Mouse (Mus musculus): Measurements from ENCODE around the gene Sh2d4b. TPM values are rescaled to one million over a fixed set of nuclear protein-coding genes. Genes with fewer than 3 reads are reported as not detected.

The Sh2d4b gene
- polyA plus RNA-seq, 1 experiment from 2014 or later: 0.89 TPM

GRCm38 (mm10) chr14:40908763-40909162 lies 15.7 kb upstream of the Sh2d4b start:
- WGBS: 83% methylated on average over 9 of the region's 9 CpGs
- peaks cover 70% of the 10 kb centered on the region for H3K36me3 ChIP-seq (ENCODE audit: control insufficient read depth, insufficient read depth, low read length)
- H3K27me3 ChIP-seq (ENCODE audit: control insufficient read depth, insufficient read depth, low read length): no peaks in the 10 kb centered on the region
- H3K4me1 ChIP-seq (ENCODE audit: control insufficient read depth in 2 of 2, insufficient read depth in 2 of 2, low read length in 2 of 2): peaks cover 5 to 12% of the 10 kb centered on the region in 2 experiments; a peak in 3 of 4 replicates
- no peak overlapping the region for H3K4me2 ChIP-seq (ENCODE audit: low read length)
- no peak overlapping the region for H3K4me3 ChIP-seq (ENCODE audit: control insufficient read depth in 1 of 2, insufficient read depth in 1 of 2, low read depth in 1 of 2, low read length in 2 of 2)
- H3K9ac ChIP-seq (ENCODE audit: low read length): no peak overlapping the region
- ATAC-seq (ENCODE audit: insufficient number of reproducible peaks, insufficient read depth, low FRiP score, low read depth): no peak
- no peaks in the 10 kb centered on the region for H3K9me3 ChIP-seq (ENCODE audit: control insufficient read depth, low read length)
- H3K27ac ChIP-seq (replicated peaks in 1 of 2; ENCODE audit: control insufficient read depth in 1 of 2, insufficient read depth in 1 of 2, low read depth in 2 of 2, low read length in 2 of 2): no peak overlapping the region

- Histone ChIP-seq H3K9ac (ENCODE audit: low read length) (peak overlapping the region; percentile 16; the same call in 1 of the 2 replicates), H3K4me1 (ENCODE audit: control insufficient read depth in 2 of 2, insufficient read depth in 2 of 2, low read length in 2 of 2) (peaks cover 5 to 12% of the 10 kb centered on the region in 2 experiments; a peak in 3 of 4 replicates), H3K36me3 (ENCODE audit: control insufficient read depth, insufficient read depth, low read length) (peaks cover 56% of the 10 kb centered on the region), H3K4me3 (ENCODE audit: control insufficient read depth in 1 of 2, insufficient read depth in 1 of 2, low read depth in 1 of 2, low read length in 2 of 2) (no peak overlapping the region), H3K27ac (replicated peaks in 1 of 2; ENCODE audit: control insufficient read depth in 1 of 2, insufficient read depth in 1 of 2, low read depth in 2 of 2, low read length in 2 of 2) (peak overlapping the region; percentile 25 to 37; a peak in 1 of 4 replicates), H3K9me3 (ENCODE audit: control insufficient read depth, low read length) (no peaks in the 10 kb centered on the region), H3K27me3 (ENCODE audit: control insufficient read depth, insufficient read depth, low read length) (no peaks in the 10 kb centered on the region), H3K4me2 (ENCODE audit: low read length) (peak overlapping the region; percentile 31; the same call in 1 of the 2 replicates)
- WGBS: 18% methylated on average over 9 of the region's 9 CpGs
- ATAC-seq (ENCODE audit: insufficient number of reproducible peaks, insufficient read depth, low FRiP score, low read depth): peak; percentile 78
These were observed 13.7 kb upstream of the Sh2d4b start for GRCm38 (mm10) chr14:40906770-40907169.

DNA sequence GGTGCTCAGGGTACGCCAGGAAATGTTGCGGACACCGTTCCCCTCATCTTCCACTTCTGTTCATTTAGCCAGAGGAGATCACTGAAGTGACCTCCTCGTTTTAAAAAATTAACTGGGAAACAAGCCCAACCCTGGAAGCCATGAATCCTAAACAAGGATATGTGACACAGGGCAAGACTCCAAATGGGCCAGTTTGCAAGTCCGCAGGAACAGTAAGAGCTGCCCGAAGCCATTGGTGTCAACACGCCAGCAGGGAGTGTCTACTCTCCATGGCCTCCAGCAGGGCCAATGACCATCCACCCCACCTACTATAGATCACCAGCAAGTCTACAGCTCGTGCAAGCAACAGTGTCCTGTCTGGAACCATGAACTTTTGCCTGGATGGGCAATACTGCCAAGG lies 12.7 kb upstream of the Sh2d4b start:
- no peaks in the 10 kb centered on the region for H3K27me3 ChIP-seq (ENCODE audit: control insufficient read depth, insufficient read depth, low read length)
- peaks cover 46% of the 10 kb centered on the region for H3K36me3 ChIP-seq (ENCODE audit: control insufficient read depth, insufficient read depth, low read length)
- H3K9me3 ChIP-seq (ENCODE audit: control insufficient read depth, low read length): no peaks in the 10 kb centered on the region
- no peak overlapping the region for H3K9ac ChIP-seq (ENCODE audit: low read length)
- H3K4me2 ChIP-seq (ENCODE audit: low read length): no peak overlapping the region
- ATAC-seq (ENCODE audit: insufficient number of reproducible peaks, insufficient read depth, low FRiP score, low read depth): no peak
- no peak overlapping the region for H3K4me3 ChIP-seq (ENCODE audit: control insufficient read depth in 1 of 2, insufficient read depth in 1 of 2, low read depth in 1 of 2, low read length in 2 of 2)
- H3K4me1 ChIP-seq (ENCODE audit: control insufficient read depth in 2 of 2, insufficient read depth in 2 of 2, low read length in 2 of 2): peaks cover 5 to 12% of the 10 kb centered on the region in 2 experiments; a peak in 3 of 4 replicates
- H3K27ac ChIP-seq (replicated peaks in 1 of 2; ENCODE audit: control insufficient read depth in 1 of 2, insufficient read depth in 1 of 2, low read depth in 2 of 2, low read length in 2 of 2): no peak overlapping the region
- 90% methylated on average over 8 of the region's 8 CpGs for WGBS

- H3K4me3 ChIP-seq (ENCODE audit: control insufficient read depth in 1 of 2, insufficient read depth in 1 of 2, low read depth in 1 of 2, low read length in 2 of 2): no peak overlapping the region
- H3K27me3 ChIP-seq (ENCODE audit: control insufficient read depth, insufficient read depth, low read length): no peaks in the 10 kb centered on the region
- ATAC-seq (ENCODE audit: insufficient number of reproducible peaks, insufficient read depth, low FRiP score, low read depth): no peak
- H3K27ac ChIP-seq (replicated peaks in 1 of 2; ENCODE audit: control insufficient read depth in 1 of 2, insufficient read depth in 1 of 2, low read depth in 2 of 2, low read length in 2 of 2): no peak overlapping the region
- no peak overlapping the region for H3K4me2 ChIP-seq (ENCODE audit: low read length)
- WGBS: 71% methylated on average over 12 of the region's 12 CpGs
- peaks cover 13% of the 10 kb centered on the region for H3K36me3 ChIP-seq (ENCODE audit: control insufficient read depth, insufficient read depth, low read length)
- H3K4me1 ChIP-seq (ENCODE audit: control insufficient read depth in 2 of 2, insufficient read depth in 2 of 2, low read length in 2 of 2): peaks cover 5 to 10% of the 10 kb centered on the region in 2 experiments; a peak in 3 of 4 replicates
- no peaks in the 10 kb centered on the region for H3K9me3 ChIP-seq (ENCODE audit: control insufficient read depth, low read length)
- H3K9ac ChIP-seq (ENCODE audit: low read length): no peak overlapping the region
These were observed 9.4 kb upstream of the Sh2d4b start for GRCm38 (mm10) chr14:40902307-40903055.

DNA sequence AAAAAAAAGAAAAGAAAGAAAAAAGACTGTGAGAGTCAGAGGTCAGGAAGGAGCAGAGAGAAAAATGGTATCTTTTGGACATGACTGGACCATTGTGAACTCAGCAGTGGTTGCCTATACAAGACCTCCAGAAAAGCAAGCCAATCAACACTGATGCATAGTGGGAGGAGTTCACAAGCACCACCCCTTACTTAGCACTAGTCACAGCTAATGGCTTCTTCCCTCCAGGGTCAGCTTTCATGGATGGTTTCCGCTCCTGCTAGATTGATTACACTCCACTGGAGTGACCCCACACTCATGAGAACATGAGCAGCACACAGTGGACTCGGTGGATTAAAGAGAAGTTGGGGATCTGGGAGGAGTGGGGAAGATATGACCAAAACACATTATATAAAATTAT lies 7.2 kb upstream of the Sh2d4b start:
- peaks cover 3% of the 10 kb centered on the region; the same call in 1 of the 2 replicates for H3K27me3 ChIP-seq (ENCODE audit: control insufficient read depth, insufficient read depth, low read length)
- no peak overlapping the region for H3K27ac ChIP-seq (replicated peaks in 1 of 2; ENCODE audit: control insufficient read depth in 1 of 2, insufficient read depth in 1 of 2, low read depth in 2 of 2, low read length in 2 of 2)
- 70% methylated on average over 2 of the region's 2 CpGs for whole genome bisulfite sequencing
- no peak overlapping the region for H3K4me3 ChIP-seq (ENCODE audit: control insufficient read depth in 1 of 2, insufficient read depth in 1 of 2, low read depth in 1 of 2, low read length in 2 of 2)
- no peak overlapping the region for H3K9ac ChIP-seq (ENCODE audit: low read length)
- no peak for ATAC-seq (ENCODE audit: insufficient number of reproducible peaks, insufficient read depth, low FRiP score, low read depth)
- H3K36me3 ChIP-seq (ENCODE audit: control insufficient read depth, insufficient read depth, low read length): 0 out of 2 replicates have a peak, but pooled peaks cover 3% of the 10 kb centered on the region
- no peak overlapping the region for H3K4me2 ChIP-seq (ENCODE audit: low read length)
- no peaks in the 10 kb centered on the region for H3K9me3 ChIP-seq (ENCODE audit: control insufficient read depth, low read length)
- H3K4me1 ChIP-seq (ENCODE audit: control insufficient read depth in 2 of 2, insufficient read depth in 2 of 2, low read length in 2 of 2): no peaks in the 10 kb centered on the region; a peak in 1 of 4 replicates

DNA sequence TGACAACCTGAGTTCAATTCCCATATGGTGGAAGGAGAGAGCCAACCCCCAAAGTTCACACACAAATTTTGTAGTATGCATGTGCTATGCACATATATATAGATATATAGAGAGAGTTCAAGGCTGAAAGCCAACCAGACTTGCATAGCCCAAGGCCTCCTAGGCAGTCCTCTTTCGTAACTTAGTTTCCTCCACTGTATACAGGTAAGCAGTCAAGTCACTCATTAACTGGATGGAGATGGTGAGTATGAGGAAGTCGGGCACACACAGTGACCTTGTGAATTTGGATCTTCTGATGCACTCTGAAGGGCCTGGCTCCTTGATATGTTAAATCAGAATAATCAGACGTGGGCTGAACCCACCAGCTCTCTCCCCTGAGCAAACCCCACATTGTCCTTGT lies 4.8 kb upstream of the Sh2d4b start:
- Histone ChIP-seq H3K4me2 (ENCODE audit: low read length) (no peak overlapping the region), H3K4me3 (ENCODE audit: control insufficient read depth in 1 of 2, insufficient read depth in 1 of 2, low read depth in 1 of 2, low read length in 2 of 2) (no peak overlapping the region), H3K9me3 (ENCODE audit: control insufficient read depth, low read length) (no peaks in the 10 kb centered on the region), H3K27ac (replicated peaks in 1 of 2; ENCODE audit: control insufficient read depth in 1 of 2, insufficient read depth in 1 of 2, low read depth in 2 of 2, low read length in 2 of 2) (no peak overlapping the region), H3K4me1 (ENCODE audit: control insufficient read depth in 2 of 2, insufficient read depth in 2 of 2, low read length in 2 of 2) (peaks cover 5 to 11% of the 10 kb centered on the region in 2 experiments; a peak in 2 of 4 replicates), H3K36me3 (ENCODE audit: control insufficient read depth, insufficient read depth, low read length) (no peaks in the 10 kb centered on the region), H3K9ac (ENCODE audit: low read length) (no peak overlapping the region), H3K27me3 (ENCODE audit: control insufficient read depth, insufficient read depth, low read length) (peaks cover 4% of the 10 kb centered on the region; the same call in 1 of the 2 replicates)
- no peak for ATAC-seq (ENCODE audit: insufficient number of reproducible peaks, insufficient read depth, low FRiP score, low read depth)
- 91% methylated on average over 3 of the region's 3 CpGs for WGBS

- 70% methylated on average over 8 of the region's 8 CpGs for WGBS
- no peak for ATAC-seq (ENCODE audit: insufficient number of reproducible peaks, insufficient read depth, low FRiP score, low read depth)
- H3K27me3 ChIP-seq (ENCODE audit: control insufficient read depth, insufficient read depth, low read length): peaks cover 4% of the 10 kb centered on the region; the same call in 1 of the 2 replicates
- no peak overlapping the region for H3K4me3 ChIP-seq (ENCODE audit: control insufficient read depth in 1 of 2, insufficient read depth in 1 of 2, low read depth in 1 of 2, low read length in 2 of 2)
- peaks cover 5 to 11% of the 10 kb centered on the region in 2 experiments; a peak in 2 of 4 replicates for H3K4me1 ChIP-seq (ENCODE audit: control insufficient read depth in 2 of 2, insufficient read depth in 2 of 2, low read length in 2 of 2)
- H3K9me3 ChIP-seq (ENCODE audit: control insufficient read depth, low read length): no peaks in the 10 kb centered on the region
- H3K36me3 ChIP-seq (ENCODE audit: control insufficient read depth, insufficient read depth, low read length): no peaks in the 10 kb centered on the region
- H3K27ac ChIP-seq (replicated peaks in 1 of 2; ENCODE audit: control insufficient read depth in 1 of 2, insufficient read depth in 1 of 2, low read depth in 2 of 2, low read length in 2 of 2): no peak overlapping the region
- H3K4me2 ChIP-seq (ENCODE audit: low read length): no peak overlapping the region
- no peak overlapping the region for H3K9ac ChIP-seq (ENCODE audit: low read length)
These were observed 2.6 kb upstream of the Sh2d4b start for GRCm38 (mm10) chr14:40895681-40896080.
